Mouse (Mus musculus) cerebellum, adult 2 months (tissue): Measurements from ENCODE around the gene Fam89a. TPM values are rescaled to one million over a fixed set of nuclear protein-coding genes. Genes with fewer than 3 reads are reported as not detected.

ENCODE experiments used
- DNase-seq, 2 experiments: peaks; one replicate each; pipeline ENCODE4 v3.0.0; 2021
- H3K27ac ChIP-seq: fragments of 200-500 bp; 2 replicates; pipeline ENCODE4 v1.5.1; 2012; ENCODE audit warnings: low read length, control low read depth, inconsistent platforms; ENCODE audit not compliant: insufficient read depth
- H3K27me3 ChIP-seq: fragments of 200-500 bp; 2 replicates; pipeline ENCODE4 v1.6.1; 2012; ENCODE audit warnings: inconsistent platforms, mild to moderate bottlenecking, low read length, moderate library complexity; ENCODE audit not compliant: control insufficient read depth, insufficient read depth
- H3K4me1 ChIP-seq: fragments of 200-500 bp; 2 replicates; pipeline ENCODE4 v1.6.1; 2011; ENCODE audit warnings: low read length; ENCODE audit not compliant: control insufficient read depth, insufficient read depth
- H3K4me3 ChIP-seq: fragments of 200-500 bp; replicated peaks from 2 replicates; pipeline ENCODE3; 2011; ENCODE audit warnings: mild to moderate bottlenecking, low read depth, low read length, control low read depth; ENCODE audit not compliant: insufficient read depth
- CTCF ChIP-seq: fragments of 200-500 bp; IDR thresholded peaks from 2 replicates; pipeline ENCODE4 v1.5.1; 2011; ENCODE audit warnings: low read depth, mild to moderate bottlenecking, control low read depth, low read length, moderate library complexity, borderline replicate concordance; ENCODE audit not compliant: insufficient read depth
- POLR2A ChIP-seq: fragments of 200-500 bp; IDR thresholded peaks from 2 replicates; pipeline ENCODE4 v1.6.1; 2011; ENCODE audit warnings: low read length, control low read depth, borderline replicate concordance; ENCODE audit not compliant: insufficient read depth
- WGBS: fragments of 180-500 bp; shearing (Covaris S2); methylation state at CpG from one replicate; pipeline ENCODE4 v1.1.7; 2018; 5-methylcytosine and 5-hydroxymethylcytosine counted together
- polyA plus RNA-seq: library from polyadenylated mRNA; depleted of rRNA; stranded (reverse); fragments of >200 nt; gene quantifications from 2 replicates; pipeline ENCODE4 v1.2.3, GENCODE M21; 2012

Fam89a gene
- polyA plus RNA-seq, 1 experiment, result 1.2 TPM

DNA sequence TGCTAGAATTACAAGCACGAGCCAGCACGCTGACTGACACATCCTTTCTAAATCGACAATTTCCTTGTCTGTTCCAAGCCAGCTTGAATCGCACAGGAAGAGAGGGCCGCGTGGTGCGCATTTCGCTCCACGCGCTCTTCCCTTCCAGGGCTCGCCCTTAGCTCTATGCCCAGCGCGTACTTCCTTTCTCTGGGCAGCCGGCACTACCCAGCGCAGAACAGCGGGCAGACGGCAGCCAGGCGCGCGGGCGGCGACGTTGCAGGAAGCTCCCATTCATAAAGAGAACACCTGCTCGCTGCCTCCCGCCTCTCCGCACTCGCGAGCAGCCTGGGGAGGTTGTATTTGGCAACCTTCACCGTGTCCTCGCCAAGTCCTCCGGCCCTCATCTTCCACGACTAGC is 40.6 kb upstream of the Fam89a start:
- Histone ChIP-seq H3K4me3 (peak overlapping the region; percentile 79), H3K27me3 (no peaks in the 10 kb centered on the region), H3K27ac (peak overlapping the region; percentile 23), H3K4me1 (peaks cover 11% of the 10 kb centered on the region)
- 1% methylated on average over 32 of the region's 32 CpGs for WGBS
- TF ChIP-seq POLR2A, result no peak
- TF ChIP-seq CTCF, result no peak
- peak; percentile 79 to 80 for DNase-seq

DNA sequence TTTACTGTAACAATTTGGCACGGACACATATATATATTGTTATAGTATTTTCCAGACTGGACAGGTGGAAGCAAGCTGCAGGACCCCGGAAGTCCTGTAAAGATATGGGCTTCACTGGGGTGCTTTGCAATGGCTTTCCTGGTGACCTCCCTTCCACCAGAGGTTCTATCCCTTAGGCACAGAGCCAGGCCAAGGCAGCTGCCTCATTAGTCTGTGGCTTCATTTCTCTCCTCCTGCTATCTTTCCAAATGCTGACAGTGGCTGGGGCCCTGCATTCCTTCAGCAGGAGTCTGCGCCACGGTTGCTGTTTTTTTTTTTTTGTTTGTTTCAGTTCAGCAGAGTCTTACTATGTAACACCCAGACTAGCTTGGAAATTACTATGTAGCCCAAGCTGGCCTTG is 40.1 kb upstream of the Fam89a start:
- DNase-seq, result no peak
- H3K4me3 ChIP-seq, result peak overlapping the region; percentile 79
- no peaks in the 10 kb centered on the region for H3K27me3 ChIP-seq
- 35% methylated on average over 4 of the region's 4 CpGs for WGBS
- peak overlapping the region; percentile 23; the same call in 1 of the 2 replicates for H3K27ac ChIP-seq
- TF ChIP-seq POLR2A (no peak), CTCF (no peak)
- H3K4me1 ChIP-seq, result peaks cover 11% of the 10 kb centered on the region

DNA sequence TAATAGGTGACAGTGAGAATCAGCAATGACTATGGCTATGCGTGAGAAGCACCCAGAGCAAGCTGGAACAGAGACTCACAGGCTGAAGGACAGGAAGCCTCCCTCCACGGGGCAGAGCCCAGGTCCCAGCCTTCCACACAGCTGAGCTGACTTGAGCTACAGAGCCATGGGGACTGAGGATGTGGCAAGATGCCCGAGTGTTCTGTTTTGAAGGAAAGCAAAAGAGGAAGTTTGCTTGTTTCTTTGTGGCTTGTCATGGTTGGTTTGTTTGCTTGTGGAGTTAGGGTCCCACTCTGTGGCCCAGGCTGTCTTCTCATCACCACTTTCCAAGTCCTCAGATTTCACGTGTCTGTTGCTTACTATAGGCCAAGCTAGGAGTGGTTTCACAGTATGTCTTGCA is 39.0 kb upstream of the Fam89a start:
- no peaks in the 10 kb centered on the region for H3K27me3 ChIP-seq
- TF ChIP-seq CTCF, result no peak
- no peak for TF ChIP-seq POLR2A
- WGBS, result 85% methylated on average over 4 of the region's 4 CpGs
- peaks cover 7% of the 10 kb centered on the region for H3K4me1 ChIP-seq
- no peak overlapping the region for H3K27ac ChIP-seq
- H3K4me3 ChIP-seq, result no peak overlapping the region
- no peak for DNase-seq

DNA sequence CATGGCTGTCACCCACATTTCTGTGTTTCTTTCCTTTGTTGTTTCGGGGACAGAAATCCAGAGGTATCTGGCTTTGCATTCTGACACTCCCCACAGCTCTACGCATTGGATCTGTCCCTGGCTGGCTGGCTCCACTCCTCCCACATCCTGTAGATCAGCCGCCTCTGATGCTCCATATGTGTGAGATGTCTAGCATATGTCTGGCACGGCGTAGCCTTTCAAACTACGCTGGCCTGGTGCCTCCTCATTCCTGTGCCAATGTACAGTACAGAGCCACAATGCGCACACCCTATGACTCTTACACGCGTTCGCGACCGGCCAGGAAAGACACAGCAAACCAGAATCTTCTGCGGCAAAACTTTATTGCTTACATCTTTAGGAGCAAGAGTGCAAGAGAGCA is 33.0 kb upstream of the Fam89a start:
- Histone ChIP-seq H3K27ac (no peak overlapping the region), H3K27me3 (no peaks in the 10 kb centered on the region), H3K4me3 (no peak overlapping the region), H3K4me1 (peaks cover 13% of the 10 kb centered on the region; the same call in 1 of the 2 replicates)
- WGBS, result 20% methylated on average over 13 of the region's 13 CpGs
- peak in 1 of 2 experiments; percentile 64 for DNase-seq
- no peak for TF ChIP-seq CTCF
- TF ChIP-seq POLR2A, result no peak

DNA sequence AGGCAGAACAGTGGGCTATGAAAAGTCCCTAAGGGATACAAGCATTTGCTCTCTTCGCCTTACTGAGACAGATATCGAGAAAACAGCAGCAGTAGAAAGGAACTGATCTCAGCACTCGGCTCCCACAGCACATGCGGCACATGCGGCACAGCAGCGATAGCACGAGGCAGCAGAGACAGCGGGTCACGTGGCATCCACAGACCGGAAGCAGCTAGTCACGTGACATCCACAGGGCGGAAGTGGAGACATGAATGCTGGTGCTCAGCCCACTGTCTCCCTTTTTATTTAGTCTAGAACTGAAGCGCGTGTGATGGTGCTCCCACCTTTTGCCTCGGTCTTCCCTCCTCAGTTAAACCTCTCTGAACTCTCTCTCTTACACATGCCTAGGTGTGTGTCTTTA is 31.6 kb upstream of the Fam89a start:
- no peak for TF ChIP-seq CTCF
- TF ChIP-seq POLR2A, result no peak
- 92% methylated on average over 15 of the region's 15 CpGs for WGBS
- Histone ChIP-seq H3K27ac (no peak overlapping the region), H3K4me1 (peaks cover 16% of the 10 kb centered on the region; the same call in 1 of the 2 replicates), H3K4me3 (no peak overlapping the region), H3K27me3 (no peaks in the 10 kb centered on the region)
- DNase-seq, result no peak

DNA sequence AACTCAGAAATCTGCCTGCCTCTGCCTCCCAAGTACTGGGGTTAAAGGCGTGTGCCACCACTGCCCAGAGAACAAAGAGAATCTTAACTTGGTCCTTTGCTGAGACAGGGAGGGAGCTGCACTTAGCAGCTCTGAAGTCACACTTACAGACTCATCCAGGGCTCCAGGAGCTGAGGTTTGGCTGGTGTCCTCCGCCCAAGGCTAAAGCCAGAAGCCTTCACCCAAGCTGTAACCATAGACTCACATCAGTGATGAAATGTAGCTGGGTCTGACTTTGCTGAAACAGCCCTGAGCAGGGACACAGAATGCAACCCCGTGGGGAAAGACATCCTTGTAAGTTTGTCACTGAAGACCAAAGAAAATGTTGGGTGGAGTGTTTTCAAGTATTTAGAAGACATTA is 30.8 kb upstream of the Fam89a start:
- no peak for DNase-seq
- Histone ChIP-seq H3K4me1 (peaks cover 16% of the 10 kb centered on the region; the same call in 1 of the 2 replicates), H3K4me3 (no peak overlapping the region), H3K27me3 (no peaks in the 10 kb centered on the region), H3K27ac (no peak overlapping the region)
- no peak for TF ChIP-seq CTCF
- no peak for TF ChIP-seq POLR2A
- WGBS, result 88% methylated on average over 3 of the region's 3 CpGs

DNA sequence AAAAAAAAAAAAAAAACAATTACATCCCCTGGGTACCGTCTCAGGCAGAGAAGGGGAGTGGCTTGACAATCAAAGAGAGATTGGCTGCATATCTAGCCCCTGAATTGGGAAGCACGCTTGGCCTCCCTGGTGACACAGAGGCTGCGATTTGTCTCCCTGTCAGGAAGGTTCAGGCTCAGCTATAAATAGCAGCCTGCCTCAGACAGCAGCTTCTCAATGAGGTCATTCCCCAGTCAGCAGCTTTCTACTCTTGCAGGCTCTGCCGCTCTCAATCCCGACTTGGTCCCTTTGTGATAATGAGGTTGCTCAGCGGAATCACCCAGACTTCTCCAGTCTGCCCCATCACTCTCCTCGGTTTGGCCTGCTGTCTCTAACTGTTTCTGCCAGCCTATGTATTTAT is 28.6 kb upstream of the Fam89a start:
- DNase-seq, result peak; percentile 77 to 88
- peak overlapping the region; percentile 24 for H3K4me3 ChIP-seq
- peaks cover 19% of the 10 kb centered on the region; the same call in 1 of the 2 replicates for H3K4me1 ChIP-seq
- no peaks in the 10 kb centered on the region for H3K27me3 ChIP-seq
- WGBS, result 1% methylated on average over 7 of the region's 7 CpGs
- H3K27ac ChIP-seq, result peak overlapping the region; percentile 2; the same call in 1 of the 2 replicates
- TF ChIP-seq POLR2A (peak; percentile 48; the same call in 1 of the 2 replicates), CTCF (no peak)

DNA sequence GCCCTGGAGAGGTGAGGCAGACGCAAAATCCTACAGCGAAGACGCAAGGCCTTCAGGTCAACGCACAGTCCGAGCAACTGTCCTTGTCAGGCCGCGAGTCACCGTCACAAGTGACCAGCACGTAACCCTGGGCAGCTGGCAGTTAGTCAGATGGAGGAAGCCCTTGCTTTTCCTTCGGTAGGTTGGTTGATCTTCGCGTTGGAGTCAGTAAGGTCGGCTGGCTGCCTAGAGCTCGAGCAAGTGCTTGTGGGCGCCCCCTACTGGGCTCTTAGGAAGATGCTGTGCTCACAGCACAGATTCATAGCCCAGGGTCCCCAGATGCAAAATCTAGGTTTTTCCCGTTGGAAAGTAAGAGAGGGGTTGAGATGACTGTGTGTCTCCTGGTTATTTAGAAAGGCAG is 24.1 kb upstream of the Fam89a start:
- 18% methylated on average over 16 of the region's 16 CpGs for WGBS
- Histone ChIP-seq H3K4me3 (peak overlapping the region; percentile 50), H3K27ac (no peak overlapping the region), H3K4me1 (peaks cover 13% of the 10 kb centered on the region), H3K27me3 (no peaks in the 10 kb centered on the region)
- peak; percentile 80 to 84 for DNase-seq
- TF ChIP-seq POLR2A (no peak), CTCF (peak; percentile 75)

DNA sequence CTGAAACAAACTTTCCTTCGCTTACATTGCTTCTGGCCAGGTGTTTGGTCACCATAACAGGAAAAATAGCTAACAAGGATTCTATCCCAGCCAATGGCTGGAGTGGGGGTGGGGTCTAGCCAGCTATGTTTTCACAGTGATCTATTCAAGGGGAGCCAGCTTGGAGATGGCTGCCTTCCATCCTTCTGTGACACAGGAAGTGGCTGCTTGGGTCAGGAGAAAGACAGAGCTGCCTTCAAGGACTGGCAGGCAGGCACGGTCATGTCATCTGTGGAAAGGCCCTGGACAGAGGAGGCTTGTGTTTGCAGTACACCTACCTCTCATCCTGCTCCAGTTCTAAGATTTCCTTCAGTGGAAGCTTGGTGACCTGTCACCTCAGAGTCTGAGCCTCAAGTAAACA is 20.8 kb upstream of the Fam89a start:
- no peak overlapping the region for H3K4me3 ChIP-seq
- no peaks in the 10 kb centered on the region for H3K27me3 ChIP-seq
- TF ChIP-seq CTCF, result no peak
- no peak for TF ChIP-seq POLR2A
- no peak for DNase-seq
- H3K4me1 ChIP-seq, result peaks cover 5% of the 10 kb centered on the region
- 71% methylated on average over 2 of the region's 2 CpGs for WGBS
- no peak overlapping the region for H3K27ac ChIP-seq
